Mouse (Mus musculus) cortical plate, adult 2 months (tissue): Measurements from ENCODE around the gene Hkdc1.

Experiments
- CTCF ChIP-seq: fragments of 200-500 bp; IDR thresholded peaks from 2 replicates; pipeline ENCODE4 v1.5.1; 2011; ENCODE audit warnings: mild to moderate bottlenecking, control low read depth, low read length; ENCODE audit not compliant: insufficient read depth; ENCODE audit errors: extremely low read depth
- POLR2A ChIP-seq: fragments of 200-500 bp; IDR thresholded peaks from 2 replicates; pipeline ENCODE4 v1.6.1; 2011; ENCODE audit warnings: mild to moderate bottlenecking, low read length, control low read depth; ENCODE audit not compliant: insufficient read depth; ENCODE audit errors: extremely low read depth

- TF ChIP-seq CTCF (no peak), POLR2A (no peak)
These were observed 81.3 kb downstream of the Hkdc1 start for GRCm38 (mm10) chr10:62340991-62341390.
